Mouse (Mus musculus): ENCODE data around the gene Slc47a2.

Slc47a2 gene

GRCm38 (mm10) chr11:61342505-61343420, at the start of gene Slc47a2:
Gene Slc47a2, minus strand, starts transcription at chr11:61342860.
- peak; percentile 74 for DNase-seq (ENCODE audit: low spot score)

- DNase-seq (ENCODE audit: low spot score) = no peak
These were observed 46.3 kb upstream of the Slc47a2 start for GRCm38 (mm10) chr11:61388936-61389335.

GRCm38 (mm10) chr11:61388012-61388411, 45.4 kb upstream of the Slc47a2 start:
- DNase-seq (ENCODE audit: low spot score) = peak; percentile 73

- DNase-seq (ENCODE audit: low spot score) = no peak
These were observed 44.6 kb upstream of the Slc47a2 start for GRCm38 (mm10) chr11:61387233-61387632.

- DNase-seq (ENCODE audit: low spot score) = no peak
These were observed 43.1 kb upstream of the Slc47a2 start for GRCm38 (mm10) chr11:61385725-61386124.

GRCm38 (mm10) chr11:61381272-61381671, 38.6 kb upstream of the Slc47a2 start:
- DNase-seq (ENCODE audit: low spot score) = no peak

GRCm38 (mm10) chr11:61378651-61379050, 36.0 kb upstream of the Slc47a2 start:
- no peak for DNase-seq (ENCODE audit: low spot score)

GRCm38 (mm10) chr11:61377881-61378613, 35.4 kb upstream of the Slc47a2 start, which contains the start of gene Slc47a1:
Gene Slc47a1, minus strand, starts transcription at chr11:61378345.
- DNase-seq (ENCODE audit: low spot score) = peak; percentile 58

- DNase-seq (ENCODE audit: low spot score) = no peak
These were observed 26.0 kb upstream of the Slc47a2 start for GRCm38 (mm10) chr11:61368668-61369067.

- no peak for DNase-seq (ENCODE audit: low spot score)
These were observed 24.0 kb upstream of the Slc47a2 start for GRCm38 (mm10) chr11:61366517-61367273.

GRCm38 (mm10) chr11:61365938-61366337, 23.3 kb upstream of the Slc47a2 start:
- DNase-seq (ENCODE audit: low spot score) = no peak

- DNase-seq (ENCODE audit: low spot score) = no peak
These were observed 21.4 kb upstream of the Slc47a2 start for GRCm38 (mm10) chr11:61364096-61364495.

- no peak for DNase-seq (ENCODE audit: low spot score)
These were observed 19.0 kb upstream of the Slc47a2 start for GRCm38 (mm10) chr11:61361515-61362190.

- no peak for DNase-seq (ENCODE audit: low spot score)
These were observed 13.9 kb upstream of the Slc47a2 start for GRCm38 (mm10) chr11:61356600-61356999.

GRCm38 (mm10) chr11:61356111-61356510, 13.5 kb upstream of the Slc47a2 start:
- no peak for DNase-seq (ENCODE audit: low spot score)

GRCm38 (mm10) chr11:61355351-61355750, 12.7 kb upstream of the Slc47a2 start:
- DNase-seq (ENCODE audit: low spot score) = no peak

GRCm38 (mm10) chr11:61354346-61354745, 11.7 kb upstream of the Slc47a2 start:
- no peak for DNase-seq (ENCODE audit: low spot score)

GRCm38 (mm10) chr11:61353038-61353437, 10.4 kb upstream of the Slc47a2 start:
- no peak for DNase-seq (ENCODE audit: low spot score)

GRCm38 (mm10) chr11:61352138-61352651, 9.5 kb upstream of the Slc47a2 start:
- no peak for DNase-seq (ENCODE audit: low spot score)

GRCm38 (mm10) chr11:61349337-61349736, 6.7 kb upstream of the Slc47a2 start:
- peak; percentile 83 for DNase-seq (ENCODE audit: low spot score)

GRCm38 (mm10) chr11:61346133-61346532, 3.5 kb upstream of the Slc47a2 start:
- DNase-seq (ENCODE audit: low spot score) = no peak
